Mouse (Mus musculus): ENCODE data around the gene Tvp23a.

The Tvp23a gene

DNA sequence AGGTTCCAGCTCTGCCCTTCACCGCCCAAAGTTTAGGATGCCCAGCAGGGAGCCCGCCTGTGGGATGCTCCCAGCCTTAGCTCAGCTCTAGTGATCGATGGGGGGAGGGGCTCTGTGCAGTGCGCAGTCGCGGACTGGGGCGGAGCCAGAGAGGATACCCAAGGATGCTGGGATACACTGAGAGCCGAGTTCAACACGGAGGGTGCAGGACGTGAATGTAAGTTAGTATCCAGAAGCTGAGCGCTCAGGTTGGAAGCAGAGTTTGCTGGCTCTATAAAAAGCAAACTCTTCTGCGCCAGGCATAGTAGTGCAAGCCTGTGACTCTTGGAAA is at the start of gene Tvp23a:
Gene Tvp23a, minus strand, starts transcription at position 99 of the 331 bp plus-strand sequence.
- peak; percentile 87 for DNase-seq (ENCODE audit: low read depth, low spot score)

DNA sequence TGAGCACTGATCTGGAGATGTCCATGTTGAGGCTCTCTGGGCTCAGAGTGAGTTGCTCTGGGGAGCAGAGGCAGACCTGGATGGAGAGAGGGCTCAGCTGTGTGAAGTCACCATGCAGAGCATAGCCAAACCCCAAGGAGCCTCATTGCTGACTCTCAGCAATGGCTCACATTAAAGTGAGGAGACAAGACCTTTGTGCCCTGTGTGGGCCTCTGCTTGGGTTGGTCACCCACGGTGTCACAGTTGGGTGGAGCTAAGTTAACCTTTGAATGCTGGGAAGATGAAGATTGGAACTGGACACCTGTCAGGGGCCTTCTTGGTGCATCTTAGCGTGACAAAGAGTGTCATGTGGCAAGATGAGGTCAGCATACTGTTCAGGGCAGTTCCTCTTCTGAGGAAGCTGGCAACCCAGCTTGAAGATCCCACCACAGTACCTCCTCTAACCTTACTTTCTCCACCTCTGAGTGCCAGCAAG is 48.7 kb upstream of the Tvp23a start:
- no peak for DNase-seq (ENCODE audit: low read depth, low spot score)

DNA sequence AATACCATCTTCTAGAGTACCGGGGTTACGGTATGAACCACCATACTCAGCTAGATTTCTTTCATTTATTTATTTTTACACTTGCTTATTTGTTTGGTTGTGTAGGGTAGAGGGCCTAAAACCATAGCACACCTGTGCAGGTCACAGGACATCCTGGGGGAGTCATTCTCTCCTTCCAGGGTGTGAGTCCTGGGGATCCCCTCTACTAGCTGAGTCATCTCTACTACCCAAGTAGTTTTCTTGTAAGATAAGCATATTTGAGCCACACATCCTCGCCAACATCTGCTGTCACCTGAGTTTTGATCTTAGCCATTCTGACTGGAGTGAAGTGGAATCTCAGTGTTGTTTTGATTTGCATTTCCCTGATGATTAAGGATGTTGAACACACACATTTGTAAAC is 45.4 kb upstream of the Tvp23a start:
- no peak for DNase-seq (ENCODE audit: low read depth, low spot score)

DNA sequence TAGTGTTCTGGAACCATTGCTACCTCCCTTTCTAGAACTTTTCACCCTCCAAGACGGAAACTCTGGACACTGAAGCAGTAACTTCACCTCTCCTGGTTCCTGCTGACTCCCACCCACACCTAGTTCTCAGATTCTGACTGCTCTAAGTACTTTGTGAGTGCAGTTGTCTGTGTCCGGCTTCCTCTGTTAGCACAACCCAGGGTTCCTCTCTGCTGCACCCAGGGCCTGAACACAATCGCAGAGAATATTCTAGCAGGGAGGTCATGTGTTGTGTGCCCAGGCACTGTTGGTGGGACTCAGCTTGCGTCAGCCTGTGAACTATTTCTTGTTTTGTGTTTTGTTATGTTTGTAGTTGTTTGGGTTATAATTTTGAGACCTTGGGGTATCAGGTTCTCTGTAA is 44.6 kb upstream of the Tvp23a start:
- DNase-seq (ENCODE audit: low read depth, low spot score), result no peak

DNA sequence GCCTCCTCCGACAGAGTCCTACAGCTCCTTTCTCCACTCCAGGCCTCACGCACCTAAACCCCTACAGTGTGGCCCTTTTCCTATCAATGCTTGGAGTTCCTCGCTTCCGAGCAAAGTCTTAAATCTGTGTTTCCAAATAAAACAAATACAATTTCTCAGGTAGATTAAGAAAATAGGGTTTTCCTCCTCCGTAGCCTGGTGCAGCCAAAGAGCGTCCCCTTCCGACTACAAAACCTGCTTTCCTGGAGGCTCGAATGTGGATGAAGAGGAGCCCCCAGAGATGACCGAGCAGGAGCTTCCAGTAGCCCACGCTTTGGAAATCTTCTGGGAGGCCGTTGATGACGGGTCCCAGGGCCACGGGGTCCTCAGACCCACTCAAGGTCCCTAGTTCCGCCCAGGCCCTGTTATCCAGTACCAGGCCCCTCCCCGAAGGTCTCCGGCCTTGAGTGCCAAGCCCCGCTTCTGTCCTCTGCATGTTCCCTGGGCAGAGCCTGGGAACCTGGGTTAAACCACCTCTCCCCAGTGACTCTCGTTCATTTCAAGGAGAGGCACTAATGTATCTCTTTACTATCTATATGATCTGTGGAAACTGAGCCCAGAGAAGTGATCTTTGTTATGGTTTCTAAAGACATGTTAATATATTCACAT is 43.5 kb upstream of the Tvp23a start:
- no peak for DNase-seq (ENCODE audit: low read depth, low spot score)

DNA sequence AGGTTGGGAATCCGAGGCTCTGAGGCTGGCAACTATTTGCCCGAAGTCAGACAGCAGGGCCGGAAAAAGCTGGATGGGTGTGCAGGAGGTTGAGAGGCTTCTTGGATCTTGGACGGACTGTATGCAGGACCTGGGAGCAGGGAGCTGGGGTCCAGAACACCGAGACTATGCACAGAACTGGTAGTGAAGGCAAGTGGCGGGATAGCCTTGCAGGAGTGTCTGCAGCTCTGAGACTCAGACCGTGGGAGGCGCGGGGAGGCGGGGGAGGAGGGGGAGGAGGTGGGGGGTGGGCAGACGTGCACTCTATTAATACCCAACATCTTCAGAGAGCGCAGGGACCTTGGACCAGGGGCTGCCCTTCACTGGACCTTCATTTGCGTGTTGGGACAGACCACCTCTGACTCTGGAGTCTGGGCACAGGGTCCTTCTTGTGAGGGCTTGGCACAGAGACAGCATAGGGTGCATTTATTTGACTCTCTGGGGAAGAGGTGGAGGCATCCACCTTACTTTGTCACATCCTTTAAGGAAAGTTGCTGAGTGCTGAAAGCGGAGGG is 42.8 kb upstream of the Tvp23a start:
- DNase-seq (ENCODE audit: low read depth, low spot score), result no peak

DNA sequence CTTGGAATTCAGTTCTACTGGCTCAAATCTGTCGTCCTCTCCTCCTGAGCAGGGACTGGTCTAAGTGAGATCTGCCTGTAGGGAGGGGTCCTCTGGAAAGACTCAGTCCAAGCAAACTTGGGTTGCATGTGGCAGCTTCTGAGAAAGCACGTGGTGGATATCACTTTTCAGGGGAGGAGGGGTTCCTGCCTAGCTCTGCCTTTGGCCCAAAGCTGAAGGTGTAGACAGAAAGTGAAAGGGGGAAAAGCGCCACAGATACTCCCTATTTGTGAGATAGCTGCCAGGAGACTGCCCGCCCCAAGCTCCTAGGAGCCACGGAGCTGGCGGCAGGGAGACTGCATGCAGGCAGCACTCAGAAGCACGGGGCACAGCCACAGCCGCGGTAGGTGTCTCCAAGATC is 42.3 kb upstream of the Tvp23a start:
- DNase-seq (ENCODE audit: low read depth, low spot score), result no peak

DNA sequence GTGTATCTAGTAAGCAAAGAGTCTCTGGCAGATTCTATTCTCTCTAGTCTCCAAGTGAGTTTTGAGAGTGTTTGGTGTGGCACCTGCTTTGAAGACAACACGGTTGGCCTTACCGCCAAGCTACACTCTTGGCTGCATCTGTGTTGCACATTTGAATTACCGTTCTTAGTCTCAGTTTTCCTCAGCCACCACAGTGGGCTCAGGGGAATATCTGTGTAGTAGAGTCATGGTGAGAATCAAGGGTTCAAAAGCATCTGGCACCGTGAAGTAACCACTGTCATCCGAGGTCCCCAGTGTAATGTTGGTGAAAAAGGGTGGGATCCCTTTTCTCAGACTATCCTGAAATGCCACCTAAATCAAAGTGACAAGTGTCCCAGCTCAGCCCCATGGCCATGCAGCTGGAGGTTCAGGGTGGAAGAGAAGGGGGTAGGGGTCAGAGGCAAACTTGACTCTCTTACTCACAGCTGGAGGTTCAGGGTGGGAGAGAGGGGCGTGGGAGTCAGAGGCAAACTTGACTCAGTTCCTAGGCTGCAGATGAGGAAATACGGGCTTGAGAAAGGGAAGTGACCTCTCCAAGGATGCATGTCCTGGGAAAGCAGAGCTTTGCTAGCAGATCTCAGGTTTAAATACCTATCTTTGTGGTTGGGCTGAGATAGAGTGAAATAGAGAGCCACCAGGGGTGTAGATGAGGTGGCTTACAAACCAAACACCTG is 41.8 kb upstream of the Tvp23a start:
- DNase-seq (ENCODE audit: low read depth, low spot score), result no peak

DNA sequence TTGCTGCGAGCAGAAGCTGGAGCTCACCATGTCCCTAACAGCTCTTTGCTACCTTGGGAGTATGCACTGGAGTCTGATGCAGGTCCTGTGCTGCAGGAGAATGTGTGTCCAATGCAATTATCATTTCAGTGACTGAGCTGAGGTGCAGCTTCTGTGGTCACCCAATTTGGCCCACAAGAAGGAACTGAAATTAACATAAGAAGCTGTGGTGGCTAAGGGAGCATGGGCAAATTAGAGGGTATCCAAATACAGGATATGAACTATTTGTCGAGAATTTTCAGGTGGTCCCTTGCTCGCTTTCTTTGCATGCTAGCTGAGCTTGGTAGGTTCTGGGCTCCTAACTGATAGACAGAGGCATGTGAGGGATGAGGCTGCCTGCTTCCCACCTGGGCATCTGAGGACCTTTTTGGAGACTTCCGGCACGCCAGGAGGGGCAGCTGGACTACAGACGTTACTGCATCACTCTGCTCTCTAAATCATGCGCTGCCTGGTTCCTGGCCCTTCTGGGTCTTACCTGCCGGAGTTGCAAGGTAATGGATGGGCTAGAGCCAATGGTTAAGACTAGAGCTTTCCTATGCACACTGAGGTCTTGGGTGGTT is 40.8 kb upstream of the Tvp23a start:
- no peak for DNase-seq (ENCODE audit: low read depth, low spot score)

DNA sequence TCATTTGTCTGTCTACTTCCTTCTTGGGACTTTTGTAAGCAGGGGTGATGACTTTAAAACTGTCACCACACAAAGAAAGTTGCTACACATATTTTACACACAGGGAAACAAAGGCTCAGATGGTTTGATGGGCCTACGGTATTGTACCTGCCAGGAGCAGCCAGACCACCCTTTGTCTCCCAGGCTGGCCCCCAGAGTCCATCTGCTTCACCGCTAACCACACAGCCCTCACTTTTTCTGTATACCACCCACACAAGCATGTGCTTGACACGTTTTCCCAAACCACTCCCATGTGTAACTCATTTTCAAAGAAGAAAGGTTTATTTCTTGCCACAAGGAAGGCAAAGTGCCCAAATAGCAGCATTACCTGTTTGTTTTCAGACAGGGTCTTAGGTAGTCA is 39.8 kb upstream of the Tvp23a start:
- DNase-seq (ENCODE audit: low read depth, low spot score), result no peak

DNA sequence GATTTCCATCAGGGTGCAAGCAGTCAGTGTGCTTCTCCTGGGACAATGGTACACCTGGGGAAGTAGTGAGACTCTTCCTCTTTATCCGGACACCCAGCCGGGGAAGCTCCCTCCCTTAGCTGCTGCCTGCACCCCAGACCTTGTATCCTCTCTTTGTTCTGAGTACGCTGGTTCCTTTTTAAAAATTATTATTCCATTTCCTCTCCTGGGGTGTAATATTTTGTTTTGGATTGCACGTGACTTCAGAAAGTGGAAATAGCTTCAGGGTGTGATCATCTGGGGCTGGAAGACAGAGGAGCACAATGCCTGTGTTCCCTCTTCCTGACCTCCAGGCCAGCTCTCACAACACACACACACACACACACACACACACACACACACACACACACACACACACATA is 35.2 kb upstream of the Tvp23a start:
- DNase-seq (ENCODE audit: low read depth, low spot score), result no peak

DNA sequence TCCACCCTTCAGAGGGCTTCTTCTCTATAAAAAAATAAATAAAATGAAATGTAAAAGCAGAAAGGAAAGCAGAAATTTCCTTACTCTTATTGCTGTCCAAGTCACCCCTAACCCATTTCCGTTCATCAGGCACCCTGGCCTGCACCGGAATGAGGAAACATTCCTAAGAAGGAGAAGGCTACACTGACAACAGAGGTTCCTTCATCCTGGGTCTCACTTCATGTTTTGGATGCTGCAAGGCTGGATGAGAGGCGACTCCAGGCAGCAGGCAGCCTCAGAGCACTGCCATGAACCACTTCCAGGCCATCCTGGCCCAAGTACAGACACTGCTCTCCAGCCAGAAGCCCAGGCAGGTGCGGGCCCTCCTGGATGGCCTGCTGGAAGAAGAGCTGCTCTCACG is 32.7 kb upstream of the Tvp23a start, which contains the start of gene Ciita:
Gene Ciita, plus strand, starts transcription at position 203 of the 400 bp plus-strand sequence.
- no peak for DNase-seq (ENCODE audit: low read depth, low spot score)

DNA sequence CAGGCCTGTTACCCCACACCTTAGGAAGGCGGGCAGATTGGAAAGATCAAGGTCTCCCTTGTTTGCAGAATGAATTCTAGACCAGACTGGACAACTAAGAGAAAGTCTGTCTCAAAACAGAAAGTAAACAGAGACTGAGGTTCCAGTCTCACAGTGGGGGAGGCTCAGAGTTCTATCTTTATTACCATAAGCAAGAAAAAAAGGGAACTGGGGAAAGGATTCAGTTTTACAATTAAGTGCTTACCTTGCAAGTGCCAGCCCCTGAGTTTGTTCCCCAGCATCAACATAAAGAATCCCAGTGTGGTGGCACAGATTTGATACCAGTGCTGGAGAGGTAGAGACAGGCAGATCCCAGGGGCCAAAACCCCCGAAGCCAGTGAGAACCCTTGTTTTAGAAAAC is 28.8 kb upstream of the Tvp23a start:
- DNase-seq (ENCODE audit: low read depth, low spot score), result no peak

DNA sequence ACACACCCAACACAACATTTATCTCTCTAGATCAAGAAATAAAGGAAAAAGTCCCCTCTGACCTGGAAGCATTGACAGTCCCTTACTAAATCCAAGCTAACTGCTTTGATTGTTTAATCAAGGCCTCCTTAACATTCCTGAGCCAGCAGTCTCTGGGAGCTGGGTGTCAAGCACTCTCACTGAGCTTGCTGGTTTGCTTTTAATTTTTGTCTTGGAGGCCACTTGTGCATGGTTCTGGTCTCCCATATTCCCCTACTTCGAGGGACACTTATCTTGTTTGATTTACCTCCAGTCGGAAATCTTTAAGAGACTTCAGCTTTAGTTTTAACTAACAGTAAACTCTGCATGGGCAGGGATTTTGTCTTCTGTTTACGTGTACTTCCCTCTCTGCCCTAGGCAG is 27.8 kb upstream of the Tvp23a start:
- DNase-seq (ENCODE audit: low read depth, low spot score), result no peak

DNA sequence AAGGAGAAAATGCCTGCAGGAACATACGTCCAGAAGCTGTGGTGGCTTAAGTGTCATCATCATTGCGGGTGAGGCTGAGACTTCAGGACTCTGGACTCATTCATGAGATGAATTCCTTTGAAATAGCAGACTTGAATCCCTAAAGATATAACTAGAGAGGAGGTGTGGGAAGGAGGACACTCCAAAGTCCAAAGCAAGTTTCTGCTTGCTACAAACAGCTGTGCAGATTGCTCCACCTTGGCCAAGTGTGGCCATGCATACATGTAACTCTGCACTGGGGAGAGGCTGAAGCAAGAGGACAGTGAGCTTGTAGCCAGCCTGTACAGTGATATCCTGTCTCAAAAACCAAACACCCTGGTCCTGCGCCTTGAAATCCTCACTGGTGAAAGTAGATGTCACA is 24.8 kb upstream of the Tvp23a start:
- no peak for DNase-seq (ENCODE audit: low read depth, low spot score)

DNA sequence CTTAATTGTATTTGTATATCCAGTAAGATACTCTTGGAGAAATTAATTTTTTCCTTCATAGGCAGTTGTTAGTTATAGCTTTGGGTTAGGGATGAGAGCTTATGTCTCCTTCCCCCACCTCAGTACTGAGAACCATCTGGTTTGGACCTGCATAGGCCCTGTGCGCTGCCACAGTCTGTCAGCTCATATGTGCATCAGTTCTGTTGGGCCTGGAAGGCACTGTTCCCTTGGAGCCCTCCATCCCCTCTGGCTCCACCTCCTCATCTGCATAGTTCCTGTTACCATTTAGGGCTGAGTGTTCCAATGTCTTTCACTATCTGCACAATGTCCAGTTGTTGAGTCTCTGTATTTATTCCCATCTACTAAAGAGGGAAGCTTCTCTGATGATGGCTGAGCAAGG is 21.0 kb upstream of the Tvp23a start:
- DNase-seq (ENCODE audit: low read depth, low spot score), result no peak

DNA sequence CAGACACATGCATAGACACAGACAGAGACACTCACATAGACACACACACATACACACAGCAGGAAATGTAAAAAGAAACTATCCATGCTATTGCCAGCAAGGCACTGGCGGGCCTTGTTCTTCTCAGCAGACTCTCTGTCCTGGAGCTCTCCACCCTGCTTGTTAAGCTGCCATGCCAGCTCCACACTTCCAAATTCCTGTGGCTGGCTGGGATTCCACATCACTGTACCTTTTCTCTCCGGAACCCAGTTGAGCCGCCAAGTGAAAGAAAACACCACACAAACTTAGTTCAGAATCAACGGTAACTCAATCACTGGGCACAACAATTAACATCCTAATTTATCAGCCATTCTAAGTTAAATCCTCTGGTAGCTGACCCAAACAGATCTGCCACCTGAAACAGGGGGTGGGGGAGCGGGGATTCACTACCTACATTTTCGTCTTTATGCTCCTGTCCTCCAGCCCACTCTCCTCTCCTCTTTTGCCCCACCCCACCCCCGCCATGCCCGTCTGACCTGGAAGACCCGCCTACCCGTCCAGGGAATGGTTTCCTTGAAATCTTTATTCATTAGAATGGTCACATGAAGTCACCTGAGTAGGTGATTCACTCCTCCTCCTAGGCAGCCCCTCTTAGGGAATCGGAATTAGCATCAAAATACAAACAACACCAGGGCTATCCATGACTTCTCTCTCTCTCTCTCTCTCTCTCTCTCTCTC is 20.4 kb upstream of the Tvp23a start:
- DNase-seq (ENCODE audit: low read depth, low spot score), result no peak

DNA sequence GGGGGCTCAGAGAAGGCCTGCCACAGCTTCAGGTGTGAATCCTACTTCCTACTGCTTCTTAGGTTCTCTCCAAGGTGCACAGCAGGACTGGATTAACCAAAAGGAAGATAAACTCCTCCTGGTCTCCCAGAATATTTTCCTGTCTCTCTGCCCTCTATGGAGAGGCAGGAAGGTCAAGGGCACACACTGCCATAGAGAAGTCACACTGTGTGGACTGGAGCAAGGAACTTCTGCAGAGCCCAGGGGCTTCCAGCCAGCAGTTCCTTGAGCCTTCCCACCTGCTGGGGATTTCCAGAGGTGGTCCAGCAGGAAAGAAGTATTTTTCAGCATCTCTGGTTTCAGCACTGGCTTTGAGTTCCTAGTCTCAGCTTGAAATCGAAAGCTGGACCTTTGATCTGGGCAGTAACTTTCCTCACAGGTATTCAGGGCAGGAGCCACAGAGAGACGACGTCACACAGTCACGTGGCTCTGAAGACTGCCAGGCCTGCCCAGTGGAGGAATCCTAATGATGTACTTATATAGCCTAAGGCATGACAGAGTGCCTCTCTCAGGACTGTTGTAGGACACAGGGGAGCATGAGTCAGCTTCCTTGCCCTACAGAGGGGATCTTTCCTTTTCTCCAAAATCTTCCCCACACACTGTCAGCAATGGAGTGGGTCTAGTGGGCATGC is 18.0 kb upstream of the Tvp23a start:
- no peak for DNase-seq (ENCODE audit: low read depth, low spot score)

DNA sequence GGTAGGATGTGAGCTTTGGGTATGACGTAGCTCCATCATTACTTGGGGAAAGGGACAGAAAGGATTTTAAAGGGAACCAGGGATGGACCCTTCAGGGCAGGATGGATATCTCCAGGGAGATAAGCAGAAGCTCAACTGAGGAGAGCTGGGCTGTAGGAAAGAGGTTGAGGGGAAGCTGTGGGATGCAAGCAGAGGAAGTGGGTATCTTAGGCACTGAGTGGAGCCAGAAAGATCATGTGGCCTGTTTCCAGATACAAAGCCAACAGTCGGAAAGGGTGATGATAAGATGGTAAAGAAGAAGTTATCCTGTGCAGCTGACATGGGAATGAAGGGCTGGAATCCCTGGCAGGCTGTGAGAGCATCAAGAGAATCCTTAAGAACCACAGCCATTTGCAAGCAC is 14.0 kb upstream of the Tvp23a start:
- DNase-seq (ENCODE audit: low read depth, low spot score), result no peak

DNA sequence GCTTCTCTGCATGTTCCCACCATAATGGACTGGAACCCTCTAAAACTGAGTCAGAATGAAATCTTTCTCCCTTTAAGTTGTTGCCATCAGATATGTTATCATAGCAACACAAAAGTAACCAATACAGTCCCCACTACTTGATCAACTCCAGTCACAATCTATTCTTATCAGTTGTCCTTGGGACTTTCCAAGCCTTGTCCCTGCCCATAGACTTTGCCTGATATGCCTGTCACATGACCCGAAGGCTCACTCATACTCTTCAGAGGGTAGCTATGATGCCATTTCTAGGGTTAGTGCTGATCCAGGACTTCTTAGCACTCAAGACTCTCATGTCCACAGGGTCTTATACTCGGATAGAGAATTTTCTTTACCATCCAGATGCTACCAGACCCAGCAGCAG is 13.0 kb upstream of the Tvp23a start:
- DNase-seq (ENCODE audit: low read depth, low spot score), result no peak

DNA sequence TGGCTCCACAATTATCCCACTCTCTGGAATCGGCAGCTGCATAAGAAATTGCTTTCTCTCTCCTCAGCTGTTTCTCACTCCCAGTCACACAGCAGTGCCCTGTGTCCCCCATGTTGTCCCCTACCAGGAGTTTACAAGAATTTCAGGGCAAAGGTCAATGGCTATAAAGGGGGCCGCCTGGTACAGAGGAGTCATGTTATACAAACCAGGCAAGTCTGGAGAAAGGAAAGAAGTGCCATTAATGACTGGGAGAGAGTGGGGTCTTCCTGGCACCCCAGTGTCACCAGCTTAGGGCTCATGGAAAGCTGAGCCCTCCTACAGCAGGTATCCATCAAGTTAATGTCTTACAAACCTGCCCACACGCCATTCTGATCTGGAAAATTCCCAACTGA is 7.4 kb upstream of the Tvp23a start:
- no peak for DNase-seq (ENCODE audit: low read depth, low spot score)
